Mouse (Mus musculus) lung, adult 2 months (tissue): ENCODE data around the gene Slc12a8.

ENCODE experiments used
- CTCF ChIP-seq: fragments of 200-500 bp; IDR thresholded peaks from 2 replicates; pipeline ENCODE4 v1.5.1; 2011; ENCODE audit warnings: mild to moderate bottlenecking, low read length, control low read depth; ENCODE audit not compliant: insufficient read depth
- POLR2A ChIP-seq: fragments of 200-500 bp; IDR thresholded peaks from 2 replicates; pipeline ENCODE4 v1.6.1; 2011; ENCODE audit warnings: low read depth, mild to moderate bottlenecking, control low read depth, low read length, borderline replicate concordance; ENCODE audit errors: extremely low read depth

DNA sequence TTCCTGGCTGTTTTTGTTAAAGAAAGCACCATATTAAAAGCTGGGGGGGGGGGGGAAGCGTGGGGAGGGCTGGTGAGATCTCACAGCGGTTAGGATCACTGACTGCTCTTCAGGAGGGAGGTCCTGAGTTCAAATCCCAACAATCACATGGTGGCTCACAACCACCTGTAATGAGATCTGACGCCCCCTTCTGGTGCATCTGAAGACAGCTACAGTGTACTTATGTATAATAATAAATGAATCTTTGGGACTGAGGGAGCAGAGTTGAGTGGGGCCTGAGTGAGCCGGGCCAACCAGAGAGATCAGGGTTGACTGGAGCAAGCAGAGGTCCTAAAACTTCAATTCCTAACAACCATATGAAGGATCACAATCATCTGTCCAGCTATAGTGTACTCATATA, 155.1 kb downstream of the Slc12a8 start:
- TF ChIP-seq CTCF: no peak
- TF ChIP-seq POLR2A: no peak
